Mouse (Mus musculus): ENCODE measurements around the gene Fam189a1. TPM values are rescaled to one million over a fixed set of nuclear protein-coding genes. Genes with fewer than 3 reads are reported as not detected.

Fam189a1 gene
- total and polyA plus RNA-seq, 3 experiments: not detected

GRCm38 (mm10) chr7:64989406-64989805 lies 167.0 kb downstream of the Fam189a1 start:
- H3K27me3 ChIP-seq (ENCODE audit: control insufficient read depth in 1 of 2, insufficient read depth in 2 of 2, low read length in 2 of 2): no peaks in the 10 kb centered on the region
- no peaks in the 10 kb centered on the region for H3K4me1 ChIP-seq (ENCODE audit: control insufficient read depth in 1 of 2, insufficient read depth in 2 of 2, low read length in 2 of 2)
- H3K27ac ChIP-seq (ENCODE audit: control insufficient read depth, low read depth, low read length): no peak overlapping the region
- no peaks in the 10 kb centered on the region for H3K79me2 ChIP-seq (ENCODE audit: control insufficient read depth, insufficient read depth, low read length, poor library complexity)
- H3K36me3 ChIP-seq (ENCODE audit: control insufficient read depth in 1 of 2, insufficient read depth in 2 of 2, low read length in 2 of 2): no peaks in the 10 kb centered on the region
- H3K9ac ChIP-seq (ENCODE audit: control insufficient read depth, low read depth, low read length, poor library complexity, severe bottlenecking): no peak overlapping the region
- H3K4me3 ChIP-seq (ENCODE audit: control insufficient read depth in 1 of 2, insufficient read depth in 1 of 2, low read depth in 2 of 2, low read length in 2 of 2): no peak overlapping the region
- H3K9me3 ChIP-seq (replicated peaks; ENCODE audit: insufficient read depth, low read length): no peaks in the 10 kb centered on the region
- DNase-seq (ENCODE audit: low read depth, low spot score): no peak
- no peak for TF ChIP-seq GATA1 (IDR thresholded peaks at IDR 0.05; ENCODE audit: low read depth, low read length)
- no peak for TF ChIP-seq TAL1 (IDR thresholded peaks at IDR 0.05; ENCODE audit: low read length)
- TF ChIP-seq ZMIZ1 (IDR thresholded peaks at IDR 0.05; ENCODE audit: low read depth, low read length): no peak
- TF ChIP-seq UBTF (IDR thresholded peaks at IDR 0.05; ENCODE audit: borderline replicate concordance, insufficient read depth, low read depth, low read length): no peak
- TF ChIP-seq MYB (IDR thresholded peaks at IDR 0.05; ENCODE audit: low read depth, low read length): no peak
- TF ChIP-seq TCF12 (IDR thresholded peaks at IDR 0.05; ENCODE audit: low read depth, low read length): no peak
- no peak for TF ChIP-seq ETS1 (IDR thresholded peaks at IDR 0.05; ENCODE audit: low read depth, low read length)
- TF ChIP-seq SMC3 (IDR thresholded peaks at IDR 0.05; ENCODE audit: low read depth, low read length): no peak
- no peak for TF ChIP-seq CHD2 (IDR thresholded peaks at IDR 0.05; ENCODE audit: low read length)
- no peak for TF ChIP-seq MYC (IDR thresholded peaks at IDR 0.05; ENCODE audit: low read depth, low read length)
- TF ChIP-seq JUND (IDR thresholded peaks at IDR 0.05; ENCODE audit: low read depth, low read length): no peak
- TF ChIP-seq ZC3H11A (IDR thresholded peaks at IDR 0.05; ENCODE audit: low read depth, low read length): no peak

DNA sequence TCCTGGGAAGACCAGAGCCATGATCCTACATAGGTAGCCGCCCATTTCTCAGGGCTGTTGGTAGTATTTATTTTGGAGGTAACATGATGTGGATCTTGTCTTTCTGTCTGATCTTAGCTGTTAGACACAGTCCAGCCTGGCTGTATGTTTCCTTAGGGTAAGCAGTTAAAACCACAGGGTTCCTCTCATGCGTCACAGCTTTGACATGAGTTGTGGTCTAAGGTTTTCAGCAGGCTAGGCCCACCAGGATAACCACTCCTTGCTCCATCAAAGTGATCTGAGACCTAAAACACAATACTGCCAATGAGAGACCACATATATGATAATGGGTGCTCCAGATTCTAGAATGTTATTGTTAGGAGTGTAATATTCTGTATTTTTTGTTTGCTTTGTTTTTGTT lies 168.4 kb downstream of the Fam189a1 start:
- TF ChIP-seq ELF1 (IDR thresholded peaks at IDR 0.05; ENCODE audit: low read depth, low read length) (no peak), ZMIZ1 (IDR thresholded peaks at IDR 0.05; ENCODE audit: low read depth, low read length) (no peak), GATA1 (IDR thresholded peaks at IDR 0.05; ENCODE audit: low read depth, low read length) (no peak), MYB (IDR thresholded peaks at IDR 0.05; ENCODE audit: low read depth, low read length) (no peak), MEF2A (IDR thresholded peaks at IDR 0.05; ENCODE audit: extremely low read depth, insufficient replicate concordance, low read depth, low read length, poor library complexity, severe bottlenecking) (no peak), CTCF (IDR thresholded peaks at IDR 0.05 in 2 of 3, conservative IDR thresholded peaks at IDR 0.05 in 1 of 3; ENCODE audit: control insufficient read depth in 1 of 3, insufficient read depth in 1 of 3, low read depth in 2 of 3, low read length in 3 of 3, poor library complexity in 1 of 3, severe bottlenecking in 1 of 3) (no peak), MXI1 (IDR thresholded peaks at IDR 0.05; ENCODE audit: low read depth, low read length) (no peak), ZKSCAN1 (IDR thresholded peaks at IDR 0.05; ENCODE audit: low read depth, low read length) (no peak), BHLHE40 (IDR thresholded peaks at IDR 0.05; ENCODE audit: borderline replicate concordance, low read depth, low read length) (no peak), MAZ (IDR thresholded peaks at IDR 0.05; ENCODE audit: low read depth, low read length) (no peak), GABPA (IDR thresholded peaks at IDR 0.05; ENCODE audit: low read depth, low read length) (no peak), ETS1 (IDR thresholded peaks at IDR 0.05; ENCODE audit: low read depth, low read length) (no peak), SMC3 (IDR thresholded peaks at IDR 0.05; ENCODE audit: low read depth, low read length) (no peak), USF2 (IDR thresholded peaks at IDR 0.05; ENCODE audit: borderline replicate concordance in 1 of 2, insufficient read depth in 1 of 2, low read depth in 1 of 2, low read length in 2 of 2) (no peak), SIN3A (IDR thresholded peaks at IDR 0.05; ENCODE audit: low read length) (no peak), ZNF384 (IDR thresholded peaks at IDR 0.05; ENCODE audit: low read depth, low read length) (no peak), ZC3H11A (IDR thresholded peaks at IDR 0.05; ENCODE audit: low read depth, low read length) (no peak), POLR2A (IDR thresholded peaks at IDR 0.05; ENCODE audit: control insufficient read depth in 1 of 2, insufficient read depth in 1 of 2, low read depth in 1 of 2, low read length in 2 of 2, poor library complexity in 1 of 2) (no peak), TBP (IDR thresholded peaks at IDR 0.05; ENCODE audit: low read depth, low read length) (no peak)
- DNase-seq (ENCODE audit: low read depth, low spot score): no peak
- no peaks in the 10 kb centered on the region for H3K36me3 ChIP-seq (ENCODE audit: control insufficient read depth in 1 of 2, insufficient read depth in 2 of 2, low read length in 2 of 2)
- H3K27ac ChIP-seq (ENCODE audit: control insufficient read depth, low read depth, low read length): no peak overlapping the region
- H3K9me3 ChIP-seq (replicated peaks; ENCODE audit: insufficient read depth, low read length): no peaks in the 10 kb centered on the region
- no peaks in the 10 kb centered on the region for H3K4me1 ChIP-seq (ENCODE audit: control insufficient read depth in 1 of 2, insufficient read depth in 2 of 2, low read length in 2 of 2)
- H3K9ac ChIP-seq (ENCODE audit: control insufficient read depth, low read depth, low read length, poor library complexity, severe bottlenecking): no peak overlapping the region
- H3K79me2 ChIP-seq (ENCODE audit: control insufficient read depth, insufficient read depth, low read length, poor library complexity): no peaks in the 10 kb centered on the region
- no peak overlapping the region for H3K4me3 ChIP-seq (ENCODE audit: control insufficient read depth in 1 of 2, insufficient read depth in 1 of 2, low read depth in 2 of 2, low read length in 2 of 2)
- no peaks in the 10 kb centered on the region for H3K27me3 ChIP-seq (ENCODE audit: control insufficient read depth in 1 of 2, insufficient read depth in 2 of 2, low read length in 2 of 2)
